Mouse (Mus musculus): Measurements from ENCODE around the gene Iglon5.

Iglon5 gene

GRCm38 (mm10) chr7:43489631-43490125 is at the start of gene Iglon5:
Gene Iglon5 (minus strand): TSS chr7:43490075.
- DNase-seq (ENCODE audit: low read depth, low spot score) = no peak

- no peak for DNase-seq (ENCODE audit: low read depth, low spot score)
These were observed 48.6 kb upstream of the Iglon5 start for GRCm38 (mm10) chr7:43538524-43538923.

- DNase-seq (ENCODE audit: low read depth, low spot score) = no peak
These were observed 43.1 kb upstream of the Iglon5 start for GRCm38 (mm10) chr7:43532936-43533505.

- no peak for DNase-seq (ENCODE audit: low read depth, low spot score)
These were observed 40.4 kb upstream of the Iglon5 start for GRCm38 (mm10) chr7:43530216-43530785.

- DNase-seq (ENCODE audit: low read depth, low spot score) = no peak
These were observed 35.4 kb upstream of the Iglon5 start for GRCm38 (mm10) chr7:43525313-43525712.

GRCm38 (mm10) chr7:43522776-43523175 is 32.9 kb upstream of the Iglon5 start:
- DNase-seq (ENCODE audit: low read depth, low spot score) = no peak

- DNase-seq (ENCODE audit: low read depth, low spot score) = no peak
These were observed 28.5 kb upstream of the Iglon5 start for GRCm38 (mm10) chr7:43518341-43518740.

GRCm38 (mm10) chr7:43515076-43515475 is 25.2 kb upstream of the Iglon5 start:
- no peak for DNase-seq (ENCODE audit: low read depth, low spot score)

GRCm38 (mm10) chr7:43512519-43512918 is 22.6 kb upstream of the Iglon5 start:
- DNase-seq (ENCODE audit: low read depth, low spot score) = no peak

GRCm38 (mm10) chr7:43511707-43512478 is 22.0 kb upstream of the Iglon5 start:
- DNase-seq (ENCODE audit: low read depth, low spot score) = no peak

- DNase-seq (ENCODE audit: low read depth, low spot score) = no peak
These were observed 5.6 kb upstream of the Iglon5 start for GRCm38 (mm10) chr7:43495343-43496021.

- DNase-seq (ENCODE audit: low read depth, low spot score) = no peak
These were observed 986 bp upstream of the Iglon5 start for GRCm38 (mm10) chr7:43490861-43491260.

GRCm38 (mm10) chr7:43490182-43490584 is 308 bp upstream of the Iglon5 start:
- no peak for DNase-seq (ENCODE audit: low read depth, low spot score)

GRCm38 (mm10) chr7:43488646-43489045 is 1.2 kb downstream of the Iglon5 start:
- DNase-seq (ENCODE audit: low read depth, low spot score) = no peak

GRCm38 (mm10) chr7:43483236-43483635 is 6.6 kb downstream of the Iglon5 start:
- no peak for DNase-seq (ENCODE audit: low read depth, low spot score)

- DNase-seq (ENCODE audit: low read depth, low spot score) = no peak
These were observed 7.7 kb downstream of the Iglon5 start for GRCm38 (mm10) chr7:43482090-43482716.

- DNase-seq (ENCODE audit: low read depth, low spot score) = no peak
These were observed 8.7 kb downstream of the Iglon5 start for GRCm38 (mm10) chr7:43481191-43481590.

GRCm38 (mm10) chr7:43476376-43476775 is 13.5 kb downstream of the Iglon5 start:
- DNase-seq (ENCODE audit: low read depth, low spot score) = no peak

- no peak for DNase-seq (ENCODE audit: low read depth, low spot score)
These were observed 14.2 kb downstream of the Iglon5 start for GRCm38 (mm10) chr7:43475706-43476105.

GRCm38 (mm10) chr7:43470373-43470772 is 19.5 kb downstream of the Iglon5 start:
- DNase-seq (ENCODE audit: low read depth, low spot score) = peak; percentile 28

- peak; percentile 35 for DNase-seq (ENCODE audit: low read depth, low spot score)
These were observed 23.7 kb downstream of the Iglon5 start for GRCm38 (mm10) chr7:43466099-43466694.
